Mouse (Mus musculus): Measurements from ENCODE around the gene Cacna1c. TPM values are rescaled to one million over a fixed set of nuclear protein-coding genes. Genes with fewer than 3 reads are reported as not detected.

Gene Cacna1c
- polyA plus RNA-seq, 1 experiment = not detected

DNA sequence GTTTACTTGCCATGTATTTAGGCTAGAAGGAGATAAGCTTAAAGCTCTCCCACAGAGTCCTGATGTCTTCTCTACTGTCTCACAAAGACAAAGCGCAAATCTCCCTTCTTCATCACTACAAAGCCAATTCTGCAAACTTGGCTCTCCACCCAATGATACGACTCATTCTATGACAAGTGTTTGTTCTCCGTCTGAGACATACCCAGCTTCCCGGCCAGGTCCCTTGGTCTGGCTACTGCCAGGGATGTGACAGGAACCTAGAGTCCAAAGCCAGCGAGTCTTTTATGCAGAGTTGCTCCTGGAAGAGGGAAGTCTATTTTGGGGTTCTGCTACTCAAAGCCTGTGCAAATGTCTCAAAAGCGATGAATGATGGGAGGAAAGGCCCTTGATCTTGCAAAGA, 160.9 kb downstream of the Cacna1c start:
- no peak for TF ChIP-seq GATA1 (IDR thresholded peaks at IDR 0.05; ENCODE audit: low read length)

DNA sequence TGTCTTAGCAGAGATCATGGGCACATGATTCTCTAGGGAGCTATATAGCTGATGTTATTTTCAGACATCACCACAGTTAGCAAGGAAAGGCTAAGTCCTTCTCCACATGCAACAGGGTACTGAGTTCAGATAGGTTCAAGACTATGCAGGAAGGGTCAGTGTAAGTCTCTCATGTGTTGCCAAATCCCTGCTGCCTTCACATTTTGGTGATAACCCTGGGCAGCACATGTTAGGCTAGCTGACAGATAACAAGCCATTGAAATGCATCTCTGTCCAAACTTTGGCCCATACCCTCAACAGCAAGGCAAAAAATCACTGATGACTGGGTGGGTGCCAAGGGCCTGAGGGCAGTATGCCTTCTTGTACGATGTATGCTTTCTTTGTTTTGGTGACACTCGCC, 161.3 kb downstream of the Cacna1c start:
- TF ChIP-seq GATA1 (IDR thresholded peaks at IDR 0.05; ENCODE audit: low read length) = no peak

DNA sequence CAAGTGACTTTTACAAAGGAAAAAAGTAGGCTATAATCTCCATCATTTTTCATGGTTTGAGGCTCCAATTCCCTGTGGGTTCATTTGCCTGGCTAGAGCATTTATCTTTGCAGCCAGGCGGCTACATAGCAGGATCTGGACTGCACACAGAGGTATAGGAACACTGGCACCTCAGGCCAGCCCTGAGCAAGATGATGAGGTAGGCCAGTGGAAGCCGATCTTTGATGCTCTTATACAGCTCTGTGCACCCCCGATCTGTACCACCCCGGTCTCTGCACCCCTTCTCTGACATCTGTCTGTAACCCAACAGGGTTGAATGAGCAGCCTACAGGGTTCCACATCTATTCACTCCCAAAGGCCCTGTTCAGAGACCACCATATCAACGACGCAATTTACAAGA, 168.3 kb downstream of the Cacna1c start:
- TF ChIP-seq GATA1 (IDR thresholded peaks at IDR 0.05; ENCODE audit: low read length) = no peak

DNA sequence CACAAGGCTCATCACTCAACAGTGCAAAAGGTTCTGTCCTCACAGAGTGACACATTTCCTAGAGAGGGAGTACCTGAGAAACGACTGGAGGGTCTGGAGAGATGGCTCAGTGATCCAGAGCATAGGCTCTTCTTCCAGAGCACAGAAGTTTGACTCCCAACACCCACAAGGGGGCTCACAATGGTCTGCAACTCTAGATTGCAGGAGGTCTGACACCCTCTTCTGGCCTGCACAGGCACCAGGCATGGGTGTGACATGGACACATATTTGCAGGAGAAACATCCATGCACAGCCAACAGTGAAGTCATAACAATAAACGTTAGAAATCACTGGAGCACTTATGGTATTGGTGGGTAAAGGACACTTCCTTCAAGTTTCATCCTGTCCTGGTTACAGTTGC, 173.4 kb downstream of the Cacna1c start:
- TF ChIP-seq GATA1 (IDR thresholded peaks at IDR 0.05; ENCODE audit: low read length) = no peak

DNA sequence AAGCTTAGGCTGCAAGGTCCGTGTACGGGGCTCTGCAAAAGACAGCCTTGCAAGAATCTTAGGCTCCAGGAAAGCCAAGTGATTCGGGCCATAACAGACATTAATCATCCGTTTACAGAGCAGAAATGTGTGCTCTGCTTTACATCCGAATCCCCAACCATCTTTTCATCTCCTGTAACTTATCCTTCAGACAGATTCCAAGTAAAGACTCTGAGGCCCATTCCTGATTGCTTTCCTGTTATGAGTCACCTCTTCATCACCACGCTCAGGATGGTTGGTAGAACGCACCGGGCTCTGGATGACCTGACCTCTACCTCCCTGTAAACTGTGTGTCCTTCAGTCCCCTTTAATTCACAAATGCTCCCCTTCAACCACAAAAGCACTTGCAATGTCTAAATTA, 175.0 kb downstream of the Cacna1c start:
- TF ChIP-seq GATA1 (IDR thresholded peaks at IDR 0.05; ENCODE audit: low read length) = no peak

DNA sequence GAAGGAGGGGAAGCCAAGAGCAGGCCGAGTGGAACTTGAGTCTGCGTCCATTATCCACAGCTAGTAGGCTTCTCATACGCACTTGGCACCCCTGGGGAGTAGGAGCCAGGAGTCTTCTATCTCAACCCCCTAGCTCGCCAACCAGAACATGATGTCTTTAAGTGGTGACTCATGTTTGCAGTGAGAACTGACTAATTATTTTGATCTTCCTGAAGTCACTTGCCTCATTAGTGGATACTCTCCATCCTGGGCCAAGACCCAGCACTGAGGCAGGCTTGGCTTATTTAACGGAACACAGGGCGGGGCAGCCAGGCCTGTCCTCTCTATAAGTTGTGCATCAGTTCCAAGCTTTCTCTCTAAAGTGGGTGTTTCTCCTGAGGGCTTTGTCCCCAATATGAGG, 177.3 kb downstream of the Cacna1c start:
- no peak for TF ChIP-seq GATA1 (IDR thresholded peaks at IDR 0.05; ENCODE audit: low read length)

DNA sequence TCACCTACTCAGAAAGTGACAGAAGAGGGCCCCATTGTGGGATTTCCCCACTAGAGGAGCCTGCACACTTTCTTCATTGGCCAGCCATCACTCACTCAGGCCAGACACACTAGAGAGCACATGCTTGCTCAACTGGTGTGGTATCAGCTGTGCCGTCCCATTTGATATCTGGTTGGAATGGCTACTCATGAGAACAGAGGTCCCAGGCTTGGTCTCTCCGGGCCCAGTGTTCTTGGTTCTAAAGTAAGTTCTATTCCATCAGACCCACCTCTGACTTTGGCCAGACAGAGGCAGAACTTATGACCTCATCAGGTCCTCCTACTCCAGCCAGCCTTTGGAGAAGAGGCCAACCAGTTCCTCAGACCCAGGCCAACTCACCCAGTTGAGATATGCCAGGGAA, 178.0 kb downstream of the Cacna1c start:
- TF ChIP-seq GATA1 (IDR thresholded peaks at IDR 0.05; ENCODE audit: low read length) = no peak

DNA sequence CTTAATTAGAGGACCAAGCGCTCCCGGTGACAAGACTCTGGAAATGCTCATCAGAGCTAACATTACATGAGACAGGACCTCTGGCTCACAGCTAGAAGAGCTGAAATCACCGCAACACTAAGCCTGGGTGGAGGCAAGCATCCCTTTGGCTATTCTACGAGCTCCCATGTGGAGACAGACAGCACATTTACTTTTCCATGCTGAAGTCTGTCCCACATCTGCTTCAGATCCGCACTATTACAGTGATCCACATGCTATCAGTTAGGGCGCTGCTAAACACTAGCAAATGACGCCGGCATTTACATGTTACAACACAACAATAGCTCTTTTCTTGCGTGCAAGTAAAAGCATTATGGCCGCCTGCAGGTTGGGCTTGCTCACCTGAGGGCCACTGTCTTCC, 178.7 kb downstream of the Cacna1c start:
- TF ChIP-seq GATA1 (IDR thresholded peaks at IDR 0.05; ENCODE audit: low read length) = no peak

DNA sequence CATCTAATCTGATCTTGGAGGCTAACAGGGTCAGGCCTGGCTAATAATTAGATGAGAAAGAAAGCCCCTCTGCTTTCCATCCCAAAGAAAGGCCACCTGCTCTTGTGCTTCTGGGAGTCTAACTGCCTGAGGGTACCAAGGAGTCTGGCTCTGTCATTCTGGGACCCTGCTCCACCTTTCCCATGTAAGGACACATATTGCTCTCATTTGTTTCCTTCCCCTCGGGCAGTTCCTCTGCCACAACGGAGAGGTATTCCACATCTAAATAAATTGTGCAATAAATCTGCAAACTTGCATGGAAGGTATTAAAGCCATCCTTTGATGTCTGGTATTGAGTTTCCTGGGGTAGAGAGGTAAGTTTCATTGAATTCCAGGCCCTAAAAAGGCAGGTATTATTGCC, 180.9 kb downstream of the Cacna1c start:
- TF ChIP-seq GATA1 (IDR thresholded peaks at IDR 0.05; ENCODE audit: low read length) = no peak

DNA sequence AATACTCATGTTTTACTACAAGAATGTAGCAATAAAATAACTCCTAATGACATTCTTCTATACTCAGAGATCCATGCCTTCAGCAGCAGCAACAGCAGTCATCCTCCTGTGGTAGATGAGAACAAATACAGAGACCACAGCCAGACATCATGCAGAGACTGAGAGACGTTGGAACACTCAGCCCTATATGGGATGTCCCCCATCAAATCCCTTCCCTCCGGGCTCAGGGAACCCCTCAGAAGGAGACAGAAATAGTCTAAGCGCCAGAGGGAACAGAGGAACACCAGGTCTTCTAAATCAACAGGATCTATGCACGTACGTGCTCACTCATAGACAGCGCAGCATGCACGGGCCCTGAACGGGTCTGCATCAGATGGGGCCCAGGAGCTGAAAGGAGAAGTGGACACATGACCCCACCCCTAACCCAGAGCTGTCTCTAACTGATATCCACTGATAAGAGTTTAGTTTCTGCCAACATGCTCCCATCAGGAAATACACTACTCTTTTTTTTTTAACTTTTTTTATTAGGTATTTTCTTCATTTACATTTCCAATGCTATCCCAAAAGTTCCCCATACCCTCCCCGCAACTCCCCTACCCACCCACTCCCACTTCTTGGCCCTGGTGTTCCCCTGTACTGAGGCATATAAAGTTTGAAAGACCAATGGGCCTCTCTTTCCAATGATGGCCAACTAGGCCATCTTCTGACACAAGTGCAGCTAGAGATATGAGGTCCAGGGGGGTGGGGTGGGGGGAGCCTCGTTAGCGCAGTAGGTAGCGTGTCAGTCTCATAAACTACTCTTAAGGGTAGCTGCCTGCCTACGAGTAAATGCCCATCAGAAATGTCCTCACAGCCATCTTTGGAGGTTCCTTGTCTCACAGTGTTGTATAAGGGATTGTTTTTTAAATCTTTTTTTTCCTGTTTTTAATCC, 182.8 kb downstream of the Cacna1c start:
- TF ChIP-seq GATA1 (IDR thresholded peaks at IDR 0.05; ENCODE audit: low read length) = no peak

DNA sequence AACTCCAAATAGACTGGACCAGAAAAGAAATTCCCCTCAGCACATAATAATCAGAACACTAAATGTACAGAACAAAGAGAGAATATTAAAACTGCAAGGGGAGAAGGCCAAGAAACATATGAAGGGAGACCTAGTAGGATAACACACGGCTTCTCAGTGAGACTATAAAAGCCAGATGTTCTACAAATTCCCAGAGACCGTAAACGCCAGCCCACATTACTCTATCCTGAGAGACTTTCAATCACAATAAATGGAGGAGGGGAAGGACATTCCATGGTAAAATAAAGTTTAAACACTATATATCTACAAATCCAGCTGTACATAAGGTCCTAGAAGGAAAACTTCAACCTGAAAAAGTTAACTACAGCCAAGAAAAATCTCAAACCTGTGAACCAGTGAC, 185.3 kb downstream of the Cacna1c start:
- TF ChIP-seq GATA1 (IDR thresholded peaks at IDR 0.05; ENCODE audit: low read length) = no peak

DNA sequence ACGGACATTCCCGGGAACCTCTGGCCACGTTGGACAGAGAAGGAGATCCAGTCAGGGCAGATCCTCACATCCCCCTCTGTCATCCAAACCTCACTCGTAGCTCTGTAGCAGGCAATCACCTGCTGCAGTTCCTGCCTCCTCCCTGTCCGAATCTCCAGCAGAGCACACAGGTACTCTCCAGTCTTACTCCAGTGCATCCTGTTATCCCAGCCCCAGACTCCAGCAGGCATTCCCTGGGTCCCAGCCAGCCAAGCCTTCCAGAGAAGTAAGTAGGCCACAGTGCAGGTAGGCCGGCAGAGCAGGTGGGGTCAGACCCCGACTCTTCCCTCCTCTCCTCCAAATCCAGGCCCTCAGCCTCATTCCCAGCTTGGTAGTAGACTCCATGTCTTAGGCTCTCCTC, 186.7 kb downstream of the Cacna1c start:
- no peak for TF ChIP-seq GATA1 (IDR thresholded peaks at IDR 0.05; ENCODE audit: low read length)

DNA sequence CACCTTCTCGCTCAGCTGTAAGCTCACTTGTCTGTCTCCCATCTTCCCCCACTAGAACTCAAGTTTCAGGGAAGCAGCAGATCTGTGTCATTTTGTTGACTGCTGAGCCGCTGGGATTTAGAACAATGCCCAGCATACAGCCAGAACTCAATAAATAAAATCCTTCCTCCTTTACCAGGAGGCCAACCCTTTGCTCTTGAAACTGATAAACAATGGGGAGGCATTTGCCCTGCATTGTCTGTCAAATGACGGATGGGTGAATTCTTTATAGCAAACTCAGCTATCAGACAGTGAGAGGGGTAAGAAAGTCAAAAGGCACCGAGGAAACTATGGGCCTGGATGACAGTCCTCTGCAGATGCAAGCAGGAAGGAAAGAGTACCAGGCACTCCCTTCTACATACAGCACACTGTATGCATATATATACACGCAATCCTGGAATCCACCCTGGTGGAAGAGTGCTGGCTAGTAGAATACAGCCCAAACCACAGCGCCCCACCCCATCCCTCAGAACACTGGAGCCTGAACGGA, 187.5 kb downstream of the Cacna1c start:
- TF ChIP-seq GATA1 (IDR thresholded peaks at IDR 0.05; ENCODE audit: low read length) = no peak

DNA sequence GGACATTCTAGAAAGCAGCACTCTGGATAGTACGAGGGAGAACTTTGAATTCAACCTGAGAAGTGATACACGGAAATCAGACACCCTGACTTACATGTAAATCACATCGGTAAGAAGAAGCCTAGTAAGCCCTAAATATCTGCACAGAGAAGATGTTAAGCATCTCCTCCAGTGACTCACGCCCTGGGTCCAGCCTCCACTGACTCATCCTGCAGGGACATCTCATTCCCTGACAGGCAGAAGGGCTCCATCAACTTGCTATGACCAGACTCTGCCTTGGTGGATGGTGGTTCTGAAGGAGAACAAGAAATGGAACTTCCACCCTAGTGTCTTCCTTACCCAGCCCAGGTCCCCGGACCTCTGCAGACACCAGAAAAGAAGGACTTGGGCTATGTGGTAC, 191.6 kb downstream of the Cacna1c start:
- no peak for TF ChIP-seq GATA1 (IDR thresholded peaks at IDR 0.05; ENCODE audit: low read length)

DNA sequence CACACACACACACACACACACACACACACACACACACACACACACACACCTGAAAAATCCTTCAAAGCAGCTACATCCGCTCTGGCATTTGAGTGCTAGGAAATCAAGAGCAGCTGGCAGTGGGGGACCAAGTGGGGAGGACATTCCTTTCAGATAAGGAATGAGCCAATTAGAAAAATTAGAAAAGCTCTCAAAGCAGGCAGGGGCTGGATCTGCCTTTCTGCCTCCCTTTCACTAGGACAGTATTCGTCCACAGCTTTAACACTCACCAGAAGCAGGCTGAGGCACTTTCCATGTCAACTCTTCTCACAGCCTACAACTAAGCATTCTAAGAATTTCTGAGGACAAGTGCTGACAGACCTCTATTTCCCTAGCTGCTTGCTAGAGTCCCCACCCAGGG, 194.8 kb downstream of the Cacna1c start:
- TF ChIP-seq GATA1 (IDR thresholded peaks at IDR 0.05; ENCODE audit: low read length) = no peak

DNA sequence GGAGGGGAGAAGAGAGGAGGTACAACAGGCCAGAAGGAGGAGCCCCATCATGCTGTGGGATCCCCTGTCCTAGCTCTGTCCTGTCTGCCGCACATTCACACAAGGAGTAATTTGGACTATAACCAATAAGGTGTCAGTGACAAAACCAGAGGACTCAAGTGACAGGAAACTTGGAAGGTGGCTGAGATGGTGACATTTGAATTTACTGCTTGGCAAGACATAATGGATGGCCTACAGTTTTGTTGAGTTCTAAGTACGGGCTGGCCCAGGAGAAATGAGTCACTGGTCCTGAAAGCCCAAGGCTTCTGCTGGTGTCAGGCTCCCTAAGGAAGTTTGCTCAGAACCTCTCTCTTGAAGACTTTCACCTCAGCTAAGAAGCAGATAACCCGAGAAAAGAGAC, 196.0 kb downstream of the Cacna1c start:
- TF ChIP-seq GATA1 (IDR thresholded peaks at IDR 0.05; ENCODE audit: low read length) = no peak

DNA sequence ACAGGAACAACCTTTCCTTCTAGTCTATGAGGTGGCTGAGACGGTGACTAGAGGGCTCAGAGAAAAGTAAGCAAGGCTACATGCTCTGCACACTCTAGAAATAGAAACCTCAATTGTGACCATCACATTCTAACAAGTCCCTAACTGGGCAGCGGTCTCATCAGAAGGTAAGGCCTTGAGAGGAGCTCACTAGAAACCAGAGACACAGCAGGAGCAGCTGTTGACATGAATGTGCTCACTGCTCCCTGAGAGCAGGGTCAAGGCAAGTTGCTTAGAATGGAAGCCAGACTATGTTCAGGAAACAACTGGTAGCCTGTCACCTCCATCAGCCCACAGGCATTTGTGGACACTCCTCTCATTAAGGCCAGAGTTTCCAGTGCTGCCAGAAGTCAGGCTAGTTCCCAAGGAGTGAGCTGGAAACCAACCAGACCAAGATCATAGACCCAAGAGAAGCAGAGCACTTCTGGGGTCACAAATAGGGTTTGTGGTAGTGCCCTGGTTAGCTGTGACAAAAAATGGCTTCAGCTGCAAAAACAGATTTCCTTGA, 196.8 kb downstream of the Cacna1c start:
- no peak for TF ChIP-seq GATA1 (IDR thresholded peaks at IDR 0.05; ENCODE audit: low read length)

All from G1E-ER4 (cell line).